Mouse (Mus musculus): ENCODE measurements around the gene Zfp609. TPM values are rescaled to one million over a fixed set of nuclear protein-coding genes. Genes with fewer than 3 reads are reported as not detected.

Zfp609 gene
- polyA plus RNA-seq, 1 experiment: 47.0 TPM

- no peaks in the 10 kb centered on the region for H3K9me3 ChIP-seq (replicated peaks; ENCODE audit: control insufficient read depth, insufficient read depth, low read length, poor library complexity, severe bottlenecking)
- H3K27ac ChIP-seq (ENCODE audit: insufficient read depth, low read length): no peak overlapping the region
- no peaks in the 10 kb centered on the region for H3K27me3 ChIP-seq (ENCODE audit: control insufficient read depth, insufficient read depth, low read length, poor library complexity, severe bottlenecking)
- no peaks in the 10 kb centered on the region for H3K4me1 ChIP-seq (ENCODE audit: control insufficient read depth, insufficient read depth, low read length)
- no peaks in the 10 kb centered on the region for H3K36me3 ChIP-seq (ENCODE audit: control insufficient read depth, insufficient read depth, low read length, poor library complexity, severe bottlenecking)
- no peak overlapping the region for H3K4me3 ChIP-seq (ENCODE audit: low read depth, low read length)
- no peak for TF ChIP-seq EP300 (IDR thresholded peaks at IDR 0.05; ENCODE audit: insufficient read depth, low read depth, low read length)
- no peak for TF ChIP-seq POLR2A (IDR thresholded peaks at IDR 0.05; ENCODE audit: insufficient read depth, low read length)
- TF ChIP-seq CTCF (IDR thresholded peaks at IDR 0.05; ENCODE audit: low read depth, low read length): no peak
- H3K9ac ChIP-seq (ENCODE audit: low read depth, poor library complexity, severe bottlenecking): no peak overlapping the region
These were observed 106.2 kb downstream of the Zfp609 start for GRCm38 (mm10) chr9:65721161-65721566.

- Histone ChIP-seq H3K36me3 (ENCODE audit: control insufficient read depth, insufficient read depth, low read length, poor library complexity, severe bottlenecking) (no peaks in the 10 kb centered on the region), H3K27ac (ENCODE audit: insufficient read depth, low read length) (no peak overlapping the region), H3K9me3 (replicated peaks; ENCODE audit: control insufficient read depth, insufficient read depth, low read length, poor library complexity, severe bottlenecking) (no peaks in the 10 kb centered on the region), H3K4me1 (ENCODE audit: control insufficient read depth, insufficient read depth, low read length) (no peaks in the 10 kb centered on the region), H3K27me3 (ENCODE audit: control insufficient read depth, insufficient read depth, low read length, poor library complexity, severe bottlenecking) (no peaks in the 10 kb centered on the region), H3K4me3 (ENCODE audit: low read depth, low read length) (no peak overlapping the region), H3K9ac (ENCODE audit: low read depth, poor library complexity, severe bottlenecking) (no peak overlapping the region)
- TF ChIP-seq EP300 (IDR thresholded peaks at IDR 0.05; ENCODE audit: insufficient read depth, low read depth, low read length): no peak
- TF ChIP-seq POLR2A (IDR thresholded peaks at IDR 0.05; ENCODE audit: insufficient read depth, low read length): no peak
These were observed 109.2 kb downstream of the Zfp609 start for GRCm38 (mm10) chr9:65718195-65718594.

- Histone ChIP-seq H3K9ac (ENCODE audit: low read depth, poor library complexity, severe bottlenecking) (no peak overlapping the region), H3K36me3 (ENCODE audit: control insufficient read depth, insufficient read depth, low read length, poor library complexity, severe bottlenecking) (peaks cover 31% of the 10 kb centered on the region), H3K27ac (ENCODE audit: insufficient read depth, low read length) (no peak overlapping the region), H3K4me3 (ENCODE audit: low read depth, low read length) (no peak overlapping the region), H3K27me3 (ENCODE audit: control insufficient read depth, insufficient read depth, low read length, poor library complexity, severe bottlenecking) (no peaks in the 10 kb centered on the region), H3K9me3 (replicated peaks; ENCODE audit: control insufficient read depth, insufficient read depth, low read length, poor library complexity, severe bottlenecking) (no peaks in the 10 kb centered on the region), H3K4me1 (ENCODE audit: control insufficient read depth, insufficient read depth, low read length) (no peaks in the 10 kb centered on the region)
- TF ChIP-seq EP300 (IDR thresholded peaks at IDR 0.05; ENCODE audit: insufficient read depth, low read depth, low read length): no peak
- TF ChIP-seq POLR2A (IDR thresholded peaks at IDR 0.05; ENCODE audit: insufficient read depth, low read length): no peak
- TF ChIP-seq CTCF (IDR thresholded peaks at IDR 0.05; ENCODE audit: low read depth, low read length): no peak
These were observed 123.3 kb downstream of the Zfp609 start for GRCm38 (mm10) chr9:65703926-65704595.

GRCm38 (mm10) chr9:65703241-65703640, 124.1 kb downstream of the Zfp609 start:
- Histone ChIP-seq H3K9ac (ENCODE audit: low read depth, poor library complexity, severe bottlenecking) (no peak overlapping the region), H3K4me3 (ENCODE audit: low read depth, low read length) (no peak overlapping the region), H3K27ac (ENCODE audit: insufficient read depth, low read length) (no peak overlapping the region), H3K4me1 (ENCODE audit: control insufficient read depth, insufficient read depth, low read length) (no peaks in the 10 kb centered on the region), H3K36me3 (ENCODE audit: control insufficient read depth, insufficient read depth, low read length, poor library complexity, severe bottlenecking) (peaks cover 31% of the 10 kb centered on the region), H3K27me3 (ENCODE audit: control insufficient read depth, insufficient read depth, low read length, poor library complexity, severe bottlenecking) (no peaks in the 10 kb centered on the region), H3K9me3 (replicated peaks; ENCODE audit: control insufficient read depth, insufficient read depth, low read length, poor library complexity, severe bottlenecking) (no peaks in the 10 kb centered on the region)
- no peak for TF ChIP-seq EP300 (IDR thresholded peaks at IDR 0.05; ENCODE audit: insufficient read depth, low read depth, low read length)
- TF ChIP-seq POLR2A (IDR thresholded peaks at IDR 0.05; ENCODE audit: insufficient read depth, low read length): no peak
- TF ChIP-seq CTCF (IDR thresholded peaks at IDR 0.05; ENCODE audit: low read depth, low read length): no peak

- no peak overlapping the region for H3K9ac ChIP-seq (ENCODE audit: low read depth, poor library complexity, severe bottlenecking)
- no peaks in the 10 kb centered on the region for H3K27me3 ChIP-seq (ENCODE audit: control insufficient read depth, insufficient read depth, low read length, poor library complexity, severe bottlenecking)
- no peak for TF ChIP-seq EP300 (IDR thresholded peaks at IDR 0.05; ENCODE audit: insufficient read depth, low read depth, low read length)
- TF ChIP-seq POLR2A (IDR thresholded peaks at IDR 0.05; ENCODE audit: insufficient read depth, low read length): no peak
- no peak for TF ChIP-seq CTCF (IDR thresholded peaks at IDR 0.05; ENCODE audit: low read depth, low read length)
- no peaks in the 10 kb centered on the region for H3K4me1 ChIP-seq (ENCODE audit: control insufficient read depth, insufficient read depth, low read length)
- H3K27ac ChIP-seq (ENCODE audit: insufficient read depth, low read length): no peak overlapping the region
- H3K4me3 ChIP-seq (ENCODE audit: low read depth, low read length): no peak overlapping the region
- no peaks in the 10 kb centered on the region for H3K9me3 ChIP-seq (replicated peaks; ENCODE audit: control insufficient read depth, insufficient read depth, low read length, poor library complexity, severe bottlenecking)
- H3K36me3 ChIP-seq (ENCODE audit: control insufficient read depth, insufficient read depth, low read length, poor library complexity, severe bottlenecking): peaks cover 35% of the 10 kb centered on the region
These were observed 125.1 kb downstream of the Zfp609 start for GRCm38 (mm10) chr9:65702286-65702685.

- TF ChIP-seq EP300 (IDR thresholded peaks at IDR 0.05; ENCODE audit: insufficient read depth, low read depth, low read length): no peak
- no peak for TF ChIP-seq POLR2A (IDR thresholded peaks at IDR 0.05; ENCODE audit: insufficient read depth, low read length)
- no peak for TF ChIP-seq CTCF (IDR thresholded peaks at IDR 0.05; ENCODE audit: low read depth, low read length)
- no peak overlapping the region for H3K4me3 ChIP-seq (ENCODE audit: low read depth, low read length)
- no peak overlapping the region for H3K9ac ChIP-seq (ENCODE audit: low read depth, poor library complexity, severe bottlenecking)
- peaks cover 46% of the 10 kb centered on the region for H3K36me3 ChIP-seq (ENCODE audit: control insufficient read depth, insufficient read depth, low read length, poor library complexity, severe bottlenecking)
- H3K27ac ChIP-seq (ENCODE audit: insufficient read depth, low read length): no peak overlapping the region
- no peaks in the 10 kb centered on the region for H3K4me1 ChIP-seq (ENCODE audit: control insufficient read depth, insufficient read depth, low read length)
- H3K27me3 ChIP-seq (ENCODE audit: control insufficient read depth, insufficient read depth, low read length, poor library complexity, severe bottlenecking): no peaks in the 10 kb centered on the region
- H3K9me3 ChIP-seq (replicated peaks; ENCODE audit: control insufficient read depth, insufficient read depth, low read length, poor library complexity, severe bottlenecking): no peaks in the 10 kb centered on the region
These were observed 126.9 kb downstream of the Zfp609 start for GRCm38 (mm10) chr9:65700504-65700903.

All from ES-Bruce4 (cell line).